Mouse (Mus musculus): ENCODE data around the gene Shroom3.

DNA sequence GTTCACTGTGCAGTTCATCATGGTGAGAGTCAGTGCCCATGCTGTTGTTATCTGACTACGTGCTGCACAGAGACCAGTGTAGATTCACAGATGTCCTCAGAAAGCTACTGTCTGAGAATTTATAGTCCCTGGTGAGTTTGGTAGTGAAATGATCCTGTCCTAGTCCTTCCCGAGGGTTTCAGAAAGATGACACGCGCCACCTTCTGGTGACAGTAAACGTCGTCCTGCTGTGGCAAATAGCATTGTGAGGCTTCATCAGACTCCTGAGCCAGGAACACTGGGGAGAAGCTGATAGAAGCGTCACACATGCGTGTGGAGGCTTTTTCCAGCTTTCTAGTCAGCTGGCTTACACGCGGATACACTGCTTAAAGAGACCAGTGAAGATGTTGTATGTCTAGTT, 271.1 kb downstream of the Shroom3 start:
- TF ChIP-seq GATA1 (IDR thresholded peaks at IDR 0.05; ENCODE audit: borderline replicate concordance, low read length) = no peak
- no peak for TF ChIP-seq FLI1 (IDR thresholded peaks at IDR 0.05; ENCODE audit: low read length)
